Mouse (Mus musculus) c-Kit-positive CD71-positive TER-119-negative erythroid progenitor cells, embryonic 14.5 days (primary cell): ENCODE data around the gene Arl15.

Experiments
- DNase-seq: peaks from one replicate; pipeline ENCODE4 v3.0.0-alpha.2; 2013; ENCODE audit warnings: low read depth

Arl15 gene

GRCm38 (mm10) chr13:113844717-113845116, 50.4 kb downstream of the Arl15 start:
- no peak for DNase-seq

- no peak for DNase-seq
These were observed 50.9 kb downstream of the Arl15 start for GRCm38 (mm10) chr13:113845229-113845628.

DNA sequence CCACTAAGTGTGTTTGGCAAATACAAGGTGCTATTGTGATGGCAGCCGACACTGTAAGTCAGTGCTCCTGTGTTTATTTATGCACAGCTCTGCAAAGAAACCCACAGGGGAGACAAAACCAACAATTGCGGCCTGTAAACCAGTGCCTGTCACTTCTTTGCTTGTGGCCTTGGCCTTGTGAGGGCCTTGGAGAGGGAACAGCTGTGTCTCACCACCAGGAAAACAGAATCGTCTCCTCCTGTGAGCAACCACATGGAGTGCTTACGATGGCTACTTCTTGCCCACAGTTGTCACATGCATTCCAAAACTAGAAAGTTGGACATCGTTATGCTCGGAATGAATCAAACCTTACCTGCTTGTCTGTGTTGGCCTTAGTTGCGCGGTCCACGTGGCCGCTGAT, 52.1 kb downstream of the Arl15 start:
- no peak for DNase-seq

DNA sequence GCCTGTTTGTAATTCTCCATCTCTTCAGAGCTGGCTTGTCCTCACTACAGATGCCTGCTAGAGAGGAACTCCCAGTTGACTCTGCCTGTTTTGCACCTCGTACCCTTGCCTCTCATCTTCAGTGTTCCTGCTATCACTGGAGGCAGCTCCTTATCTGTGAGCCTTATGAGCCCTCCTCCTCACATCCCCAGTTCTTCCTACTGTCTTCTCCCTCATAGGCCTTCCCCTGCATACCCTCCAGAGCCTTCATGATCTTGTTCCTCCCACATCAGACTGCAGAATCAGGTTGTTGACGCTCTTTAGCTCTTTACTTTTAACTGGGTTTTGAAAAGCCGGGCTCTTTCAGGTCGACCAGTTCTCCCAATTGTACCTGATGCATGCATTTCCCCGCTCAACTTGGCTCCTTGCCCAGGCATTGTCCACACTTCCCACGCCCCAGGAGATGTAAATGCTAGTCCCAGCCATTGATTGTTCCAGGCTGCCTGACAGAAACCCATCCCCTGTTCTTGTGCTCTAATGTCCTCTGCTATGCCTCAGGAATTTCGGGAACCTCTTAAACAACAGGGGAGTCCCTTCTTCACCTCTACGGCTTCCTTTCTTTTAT, 56.2 kb downstream of the Arl15 start:
- DNase-seq, result no peak

GRCm38 (mm10) chr13:113851602-113852375, 57.5 kb downstream of the Arl15 start:
- no peak for DNase-seq

DNA sequence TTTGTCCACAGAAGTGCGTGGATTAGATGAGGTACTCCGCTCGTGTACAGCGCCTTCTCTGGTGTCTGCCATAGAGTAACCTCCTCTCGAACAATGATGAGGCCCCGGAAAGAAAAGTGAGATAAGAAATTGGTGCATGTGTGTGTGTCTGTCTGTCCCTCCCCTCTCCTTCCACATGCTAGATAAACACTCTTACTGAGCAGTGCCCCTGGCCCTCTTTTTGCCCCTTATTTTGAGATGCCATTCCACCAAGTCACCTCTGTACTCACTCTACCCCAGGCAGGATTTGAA, 58.0 kb downstream of the Arl15 start:
- no peak for DNase-seq

DNA sequence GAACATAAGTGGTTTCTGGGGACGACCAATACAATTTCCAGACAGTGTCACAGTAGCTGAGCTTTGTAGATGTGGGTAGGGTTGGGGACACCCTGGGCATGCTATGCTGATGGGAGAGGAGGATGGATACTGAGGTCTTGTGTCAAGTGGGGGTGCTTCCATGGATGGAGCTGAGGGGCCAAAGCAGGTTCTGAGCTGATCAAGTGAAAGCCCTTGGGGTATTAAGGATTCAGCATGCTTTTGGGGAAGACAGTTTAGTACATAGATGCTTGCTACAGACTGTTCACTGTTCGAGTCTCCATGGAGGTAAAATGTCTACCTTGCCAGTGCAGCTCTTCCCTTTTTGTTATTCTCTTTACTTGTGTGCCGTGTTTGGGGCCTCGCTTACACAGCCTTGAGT, 59.8 kb downstream of the Arl15 start:
- DNase-seq, result no peak

DNA sequence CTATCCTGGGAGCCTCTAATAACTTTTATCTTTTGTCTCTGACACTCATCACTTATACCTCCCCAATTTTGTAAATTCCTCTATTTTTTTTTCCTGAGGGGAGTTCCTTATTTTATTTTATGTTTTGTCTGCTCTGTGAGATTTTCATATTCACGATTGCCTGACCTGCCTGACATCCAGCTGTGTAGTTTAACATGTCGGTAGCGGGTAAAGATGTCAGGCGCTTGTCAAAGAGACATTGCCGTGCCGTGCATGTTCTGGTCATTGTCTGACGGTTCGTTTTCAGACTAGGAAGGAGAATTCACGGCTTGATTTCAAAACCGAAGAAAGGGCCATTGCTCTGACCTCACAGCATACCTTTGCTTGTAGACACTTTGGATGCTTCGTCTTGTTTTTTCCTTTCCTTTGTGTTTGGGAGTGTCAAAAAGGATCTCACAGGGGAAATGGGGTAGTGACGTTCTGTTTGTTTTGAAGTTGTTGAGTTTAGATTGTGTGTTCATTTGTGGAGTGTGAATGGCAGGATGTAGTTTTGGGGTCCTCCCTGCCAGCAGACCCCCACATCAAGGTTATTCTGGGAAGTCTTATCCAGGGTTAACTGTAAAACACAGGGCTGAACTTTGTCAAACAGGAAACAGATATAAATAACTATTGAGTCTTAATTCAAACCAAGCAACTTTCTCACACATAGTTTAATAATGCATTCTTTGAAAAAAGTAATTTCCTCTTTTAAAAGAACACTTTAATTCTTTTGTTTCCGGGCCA, 60.4 kb downstream of the Arl15 start:
- DNase-seq, result no peak

GRCm38 (mm10) chr13:113856946-113857345, 62.6 kb downstream of the Arl15 start:
- no peak for DNase-seq

DNA sequence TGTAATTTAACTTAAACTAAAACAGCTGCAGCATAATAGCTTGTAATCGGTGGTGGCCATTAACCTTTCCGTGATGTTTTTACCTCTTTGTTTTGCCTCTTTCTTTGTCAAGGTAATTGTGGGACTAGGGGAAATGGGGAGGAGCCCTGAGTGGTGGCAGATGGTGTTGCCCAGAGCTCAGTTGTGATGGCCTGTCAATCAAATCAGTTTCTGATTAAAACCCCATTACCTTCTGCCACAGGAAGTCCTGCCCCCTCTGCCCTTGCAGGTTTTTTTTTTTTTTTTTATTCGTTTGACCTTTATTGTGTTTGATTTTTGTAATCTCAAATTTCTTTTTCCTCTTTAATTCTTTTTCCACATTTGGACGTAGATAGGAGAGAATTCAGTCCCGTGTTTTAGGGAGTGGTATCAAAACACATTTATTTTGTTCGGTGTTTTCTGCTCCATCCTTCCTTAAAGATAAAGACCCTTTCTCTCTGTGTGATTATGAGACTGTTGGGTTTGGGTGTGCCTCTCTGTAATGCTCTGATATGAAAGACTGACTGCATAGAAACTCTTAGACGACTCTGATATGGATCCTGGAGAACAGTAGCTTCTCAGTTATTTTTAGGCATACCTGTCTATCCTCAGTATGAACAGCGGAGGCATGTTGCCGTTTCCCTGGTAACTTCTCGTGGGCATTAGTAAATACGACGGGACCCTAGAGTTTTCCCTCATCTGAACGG, 64.5 kb downstream of the Arl15 start:
- DNase-seq, result peak; percentile 72

DNA sequence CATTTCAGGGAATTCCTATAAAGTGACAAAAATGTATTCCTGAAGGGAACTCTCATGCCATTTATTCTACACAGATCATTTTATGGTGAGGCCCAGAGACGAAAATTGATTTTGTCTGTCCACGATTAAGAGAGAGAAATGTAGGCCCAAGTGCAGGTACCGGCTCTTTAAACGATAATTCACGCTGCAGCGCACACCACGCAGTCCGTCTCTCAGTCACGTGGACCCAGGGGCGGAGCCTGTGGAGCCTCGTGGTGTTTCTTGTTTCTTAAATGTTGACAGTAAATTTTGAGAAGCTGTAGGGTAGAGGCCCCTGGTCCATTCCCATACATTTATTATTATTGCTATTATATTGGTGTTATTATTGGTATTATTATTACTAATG, 65.1 kb downstream of the Arl15 start:
- peak; percentile 78 for DNase-seq

DNA sequence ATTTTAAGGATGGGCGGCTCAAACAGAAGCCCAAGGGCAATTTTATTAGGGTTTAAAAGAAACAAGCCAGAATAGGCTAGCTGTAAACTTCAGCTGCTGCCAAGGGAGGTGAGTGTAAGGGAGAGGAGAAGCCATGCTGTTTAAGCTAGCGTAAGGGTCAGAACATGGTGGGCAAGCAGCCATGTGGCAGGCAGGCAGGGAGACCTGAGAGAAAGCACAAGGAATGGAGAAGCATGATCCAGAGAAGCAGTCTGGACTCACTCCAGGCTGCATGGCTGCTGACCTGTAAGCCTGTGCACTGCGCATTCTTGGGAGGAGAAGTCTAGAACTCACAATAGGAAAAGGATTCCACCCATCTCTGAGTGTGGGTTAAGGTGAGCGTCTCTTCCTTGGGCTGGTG, 66.5 kb downstream of the Arl15 start:
- DNase-seq, result no peak

GRCm38 (mm10) chr13:113861231-113861630, 66.9 kb downstream of the Arl15 start:
- no peak for DNase-seq

- DNase-seq, result no peak
These were observed 68.6 kb downstream of the Arl15 start for GRCm38 (mm10) chr13:113862951-113863350.

GRCm38 (mm10) chr13:113863688-113864087, 69.4 kb downstream of the Arl15 start:
- no peak for DNase-seq

DNA sequence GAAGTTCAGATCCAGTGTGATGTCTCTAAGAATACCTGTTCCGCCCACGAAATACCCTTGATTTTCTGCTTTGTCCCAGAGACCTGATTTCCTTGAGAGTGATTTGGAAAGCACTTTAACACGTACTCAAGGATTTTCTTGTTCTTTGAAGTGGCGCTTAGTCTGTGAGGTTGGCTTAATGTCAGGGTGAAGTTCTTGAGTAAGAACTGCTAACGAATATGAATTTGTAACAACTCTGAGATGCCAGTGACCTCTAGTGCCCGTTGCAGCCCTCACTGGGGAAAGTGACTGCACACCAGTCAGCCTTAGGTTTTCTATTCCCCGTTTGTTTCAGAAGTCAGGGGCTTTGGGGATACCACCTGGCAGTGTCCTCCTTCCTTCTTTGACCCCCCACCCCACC, 70.0 kb downstream of the Arl15 start:
- DNase-seq, result no peak

GRCm38 (mm10) chr13:113864893-113865292, 70.6 kb downstream of the Arl15 start:
- peak; percentile 80 for DNase-seq

DNA sequence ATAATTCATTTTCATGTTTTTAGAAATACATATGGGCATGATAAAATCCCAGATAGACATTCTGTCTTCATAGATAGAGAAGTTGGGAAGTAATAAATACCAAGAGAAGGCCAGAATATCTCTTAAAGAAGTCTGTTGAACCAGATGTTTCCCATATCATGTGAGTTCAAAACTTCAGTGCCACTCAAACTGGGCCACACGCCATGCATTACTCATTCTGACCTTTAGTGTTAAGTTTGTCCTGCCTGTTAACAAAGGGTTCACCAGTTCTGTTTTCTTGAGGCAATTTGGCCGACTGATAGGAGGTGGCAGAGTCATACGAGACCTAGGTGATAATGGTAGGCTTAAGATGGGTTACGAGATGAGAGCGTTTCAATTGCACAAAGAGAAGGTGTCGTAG, 71.1 kb downstream of the Arl15 start:
- no peak for DNase-seq

GRCm38 (mm10) chr13:113865806-113866205, 71.5 kb downstream of the Arl15 start:
- DNase-seq, result no peak

DNA sequence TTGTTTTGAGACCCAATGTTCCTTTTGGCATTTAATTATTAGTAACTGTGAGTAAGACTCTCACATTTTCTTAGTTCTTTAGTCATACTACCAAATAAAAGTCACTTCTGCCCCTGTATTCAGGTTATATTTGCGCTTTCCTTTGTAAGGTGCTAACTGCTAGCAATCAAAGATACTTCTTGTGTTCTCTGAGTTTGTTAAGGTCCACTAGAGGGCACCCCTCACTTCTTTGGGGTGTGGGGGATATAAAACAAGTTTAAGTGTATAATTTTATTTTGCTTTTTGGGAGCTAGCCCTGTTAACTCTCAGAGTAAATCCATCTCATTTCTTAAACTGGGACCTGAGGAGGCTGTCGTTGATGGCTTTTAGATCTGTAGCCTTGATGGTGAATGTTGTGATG, 73.4 kb downstream of the Arl15 start:
- DNase-seq, result no peak

GRCm38 (mm10) chr13:113869212-113870205, 75.2 kb downstream of the Arl15 start:
- DNase-seq, result no peak
